Mouse (Mus musculus) liver, postnatal 0 days (tissue): Measurements from ENCODE around the gene Gm38655.

ENCODE experiments used
- CTCF ChIP-seq: sonication (generic); IDR thresholded peaks from 2 replicates; pipeline ENCODE4 v1.5.1; 2016; ENCODE audit warnings: antibody characterized with exemption, low read depth
- EP300 ChIP-seq: IDR thresholded peaks from 2 replicates; pipeline ENCODE4 v1.6.1; 2016; ENCODE audit warnings: antibody characterized with exemption, low read depth, mild to moderate bottlenecking

DNA sequence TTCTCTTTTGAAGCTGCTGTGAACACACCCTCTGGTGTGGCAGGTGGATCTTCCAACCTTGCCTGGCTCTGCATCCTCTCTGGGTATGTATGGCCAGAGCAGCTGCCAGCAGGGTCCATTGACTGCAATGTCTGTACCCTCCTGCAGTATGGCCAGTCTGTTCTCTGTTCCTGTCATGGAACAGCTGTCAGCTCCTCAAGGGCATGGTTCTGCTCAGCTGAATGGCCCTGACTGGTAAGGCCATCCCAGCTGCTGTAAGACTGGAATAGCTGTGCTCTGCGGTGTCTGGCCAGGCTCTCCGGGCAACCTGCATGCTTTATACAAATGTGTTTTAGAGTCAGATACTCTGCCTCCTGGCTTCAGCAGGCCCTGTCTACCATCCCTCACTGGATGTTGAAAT lies 5.6 kb downstream of the Gm38655 start:
- TF ChIP-seq CTCF, result no peak
- no peak for TF ChIP-seq EP300
